Comparison of ENCODE assay signal across 23 mouse cellular contexts in genomic region chr6:147096934-147097333, GRCm38 (mm10). TPM values are rescaled to one million over a fixed set of nuclear protein-coding genes. Genes with fewer than 3 reads are reported as not detected.
"Had no signal": no experiment of that assay in that cellular context is flagged by ENCODE, and none has a peak within 500 bp of the region (broad histone marks: within the 10 kb centered on the region; RNA-seq: fewer than 3 reads in every experiment).

No protein-coding gene starts in this region.

- H3K27me3 ChIP-seq: lung, embryonic 15.5 days; megakaryocyte, embryonic 14.5 days; midbrain, embryonic 13.5 days; neural tube, embryonic 13.5 days had no signal

- H3K4me2 ChIP-seq: lung, embryonic 15.5 days; midbrain, embryonic 13.5 days; neural tube, embryonic 13.5 days had no signal

- H3K4me3 ChIP-seq: left cerebral cortex, adult 2 months; lung, embryonic 15.5 days; megakaryocyte, embryonic 14.5 days; midbrain, embryonic 10.5 days; midbrain, embryonic 13.5 days; myocyte; neural tube, embryonic 13.5 days had no signal

- ATAC-seq: midbrain, embryonic 13.5 days; midbrain, embryonic 16.5 days had no signal

- DNase-seq: kidney, adult 2 months; kidney, postnatal 10 days; kidney, postnatal 36 days; layer of hippocampus, postnatal 36 days; lung, adult 18-20 months; lung, postnatal 10 days; lung, postnatal 36 days; retina, postnatal 1 day; right cerebral cortex, postnatal 25 days; spleen, adult 18-20 months; thymus, postnatal 36 days had no signal

- H3K27ac ChIP-seq: left cerebral cortex, adult 2 months; liver, embryonic 14.5 days; lung, embryonic 15.5 days; midbrain, embryonic 10.5 days; midbrain, embryonic 13.5 days; neural tube, embryonic 13.5 days; stomach, postnatal 0 days had no signal

- H3K9ac ChIP-seq: liver, embryonic 14.5 days; lung, embryonic 15.5 days; midbrain, embryonic 13.5 days; neural tube, embryonic 13.5 days had no signal

- H3K9me3 ChIP-seq: lung, embryonic 15.5 days; megakaryocyte, embryonic 14.5 days; midbrain, embryonic 10.5 days; midbrain, embryonic 13.5 days; neural tube, embryonic 13.5 days had no signal

RNA-seq across cellular contexts. Expression of gene Mansc4, which starts 10.1 kb away (rescaled TPM):
- total RNA-seq: left cerebral cortex, adult 2 months; monocyte, adult 5-6 weeks; neutrophil, adult 5-6 weeks had no signal
- polyA plus RNA-seq: liver, embryonic 14.5 days had no signal
